Mouse (Mus musculus) olfactory bulb, adult 2 months (tissue): ENCODE results near the gene Pqbp1.

Source experiments
- CTCF ChIP-seq: fragments of 200-500 bp; IDR thresholded peaks from 2 replicates; pipeline ENCODE4 v1.5.1; 2012; ENCODE audit warnings: low read depth, mild to moderate bottlenecking, low read length, moderate library complexity; ENCODE audit not compliant: insufficient read depth
- POLR2A ChIP-seq: fragments of 200-500 bp; IDR thresholded peaks from 2 replicates; pipeline ENCODE4 v1.6.1; 2012; ENCODE audit warnings: mild to moderate bottlenecking, low read depth, low read length, moderate library complexity; ENCODE audit not compliant: insufficient read depth

- TF ChIP-seq POLR2A = no peak
- TF ChIP-seq CTCF = no peak
These were observed 51.2 kb downstream of the Pqbp1 start for GRCm38 (mm10) chrX:7847845-7848244.
